Mouse (Mus musculus) CH12.LX (cell line): Measurements from ENCODE around the gene Nudt22. TPM values are rescaled to one million over a fixed set of nuclear protein-coding genes. Genes with fewer than 3 reads are reported as not detected.

ENCODE experiments used
- DNase-seq: peaks from one replicate; pipeline ENCODE4 v3.0.0-alpha.2; 2013; ENCODE audit errors: extremely low read depth
- H3K27ac ChIP-seq: 2 replicates; pipeline ENCODE4 v1.5.1; 2012; ENCODE audit warnings: low read depth, mild to moderate bottlenecking, control low read depth, moderate library complexity; ENCODE audit not compliant: insufficient read depth
- H3K27me3 ChIP-seq: replicated peaks from 2 replicates; pipeline ENCODE3; 2012; ENCODE audit warnings: inconsistent platforms
- H3K36me3 ChIP-seq, 2 experiments: replicated peaks in 1 of 2; 2 replicates each; pipeline versions ENCODE3 to v1.6.1; 2012; ENCODE audit warnings: inconsistent platforms in 1 of 2, low read length in 1 of 2, mild to moderate bottlenecking in 1 of 2, mixed read lengths in 1 of 2, moderate library complexity in 1 of 2; ENCODE audit not compliant: control insufficient read depth in 1 of 2, insufficient read depth in 1 of 2
- H3K4me1 ChIP-seq, 2 experiments: 2 replicates each; pipeline ENCODE4 v1.6.1; 2012; ENCODE audit warnings: inconsistent platforms in 1 of 2, moderate library complexity in 1 of 2; ENCODE audit not compliant: insufficient read depth in 2 of 2, control insufficient read depth in 1 of 2
- H3K4me2 ChIP-seq: 2 replicates; pipeline ENCODE4 v1.6.1; 2012; ENCODE audit warnings: low read depth, mild to moderate bottlenecking, control low read depth; ENCODE audit not compliant: poor library complexity, insufficient read depth, severe bottlenecking
- H3K4me3 ChIP-seq, 3 experiments: fragments of 150-350 bp in 1 of 3; sonication (generic) in 1 of 3; replicated peaks in 1 of 3; 2 replicates each; pipeline versions ENCODE3 to v1.5.1; 2011 to 2012; ENCODE audit warnings: low read depth in 2 of 3, low read length in 2 of 3, mild to moderate bottlenecking in 2 of 3, moderate library complexity in 2 of 3, control low read depth in 1 of 3, improper control_type of control experiment in 1 of 3, inconsistent platforms in 1 of 3, mixed read lengths in 1 of 3; ENCODE audit not compliant: poor library complexity in 1 of 3
- H3K79me2 ChIP-seq: replicated peaks from 2 replicates; pipeline ENCODE4 v1.6.1; 2012; ENCODE audit warnings: mild to moderate bottlenecking, moderate library complexity; ENCODE audit not compliant: control insufficient read depth, poor library complexity, insufficient read depth, severe bottlenecking; ENCODE audit errors: extremely low read depth
- H3K9ac ChIP-seq: 2 replicates; pipeline ENCODE4 v1.6.1; 2012; ENCODE audit warnings: low read depth, mild to moderate bottlenecking, control low read depth, moderate library complexity; ENCODE audit not compliant: insufficient read depth
- H3K9me3 ChIP-seq: replicated peaks from 2 replicates; pipeline ENCODE3; 2012; ENCODE audit warnings: low read length, inconsistent platforms, mixed read lengths
- BHLHE40 ChIP-seq: IDR thresholded peaks from 2 replicates; pipeline ENCODE4 v1.6.1; 2011; ENCODE audit warnings: mild to moderate bottlenecking, low read depth, low read length, improper control_type of control experiment
- CHD1 ChIP-seq: IDR thresholded peaks from 2 replicates; pipeline ENCODE4 v1.6.1; 2012; ENCODE audit warnings: low read depth, low read length, improper control_type of control experiment, inconsistent platforms
- CHD2 ChIP-seq: IDR thresholded peaks from 2 replicates; pipeline ENCODE4 v1.6.1; 2011; ENCODE audit warnings: low read length, improper control_type of control experiment
- CTCF ChIP-seq, 2 experiments: IDR thresholded peaks in 1 of 2; conservative IDR thresholded peaks in 1 of 2; 2 replicates each; pipeline ENCODE4 v1.5.1; 2011 to 2012; ENCODE audit warnings: low read depth in 2 of 2, low read length in 2 of 2, improper control_type of control experiment in 1 of 2, inconsistent platforms in 1 of 2, mild to moderate bottlenecking in 1 of 2, moderate library complexity in 1 of 2
- E2F4 ChIP-seq: IDR thresholded peaks from 2 replicates; pipeline ENCODE4 v1.6.1; 2011; ENCODE audit warnings: low read depth, low read length, improper control_type of control experiment; ENCODE audit not compliant: insufficient replicate concordance
- ELF1 ChIP-seq: IDR thresholded peaks from 2 replicates; pipeline ENCODE4 v1.6.1; 2014; ENCODE audit warnings: low read depth, mild to moderate bottlenecking, inconsistent platforms, low read length, improper control_type of control experiment
- EP300 ChIP-seq: IDR thresholded peaks from 2 replicates; pipeline ENCODE4 v1.6.1; 2011; ENCODE audit warnings: low read length, improper control_type of control experiment
- ETS1 ChIP-seq: conservative IDR thresholded peaks from 2 replicates; pipeline ENCODE4 v1.6.1; 2012; ENCODE audit warnings: low read depth, mild to moderate bottlenecking, inconsistent platforms, low read length, improper control_type of control experiment, moderate library complexity
- GABPA ChIP-seq: IDR thresholded peaks from 2 replicates; pipeline ENCODE4 v1.6.1; 2012; ENCODE audit warnings: low read depth, low read length, improper control_type of control experiment, inconsistent platforms; ENCODE audit not compliant: insufficient replicate concordance
- HCFC1 ChIP-seq: IDR thresholded peaks from 2 replicates; pipeline ENCODE4 v1.6.1; 2012; ENCODE audit warnings: low read depth, mild to moderate bottlenecking, inconsistent platforms, low read length, improper control_type of control experiment
- IRF4 ChIP-seq: IDR thresholded peaks from 2 replicates; pipeline ENCODE4 v1.6.1; 2014; ENCODE audit warnings: low read depth, mild to moderate bottlenecking, inconsistent platforms, low read length, improper control_type of control experiment
- JUN ChIP-seq: IDR thresholded peaks from 2 replicates; pipeline ENCODE4 v1.6.1; 2011; ENCODE audit warnings: low read depth, mild to moderate bottlenecking, low read length, improper control_type of control experiment, moderate library complexity; ENCODE audit not compliant: insufficient read depth
- JUND ChIP-seq: conservative IDR thresholded peaks from 2 replicates; pipeline ENCODE4 v1.6.1; 2011; ENCODE audit warnings: low read depth, low read length, improper control_type of control experiment
- KAT2A ChIP-seq: IDR thresholded peaks from 2 replicates; pipeline ENCODE4 v1.6.1; 2012; ENCODE audit warnings: low read length, improper control_type of control experiment, inconsistent platforms; ENCODE audit not compliant: insufficient replicate concordance
- MAFK ChIP-seq: IDR thresholded peaks from 2 replicates; pipeline ENCODE4 v1.6.1; 2011; ENCODE audit warnings: low read length, improper control_type of control experiment; ENCODE audit not compliant: insufficient replicate concordance
- MAX ChIP-seq: IDR thresholded peaks from 2 replicates; pipeline ENCODE4 v1.6.1; 2011; ENCODE audit warnings: low read length, improper control_type of control experiment
- MAZ ChIP-seq: IDR thresholded peaks from 2 replicates; pipeline ENCODE4 v1.6.1; 2012; ENCODE audit warnings: low read depth, mild to moderate bottlenecking, inconsistent platforms, low read length, improper control_type of control experiment, moderate library complexity
- MEF2A ChIP-seq: IDR thresholded peaks from 2 replicates; pipeline ENCODE4 v1.6.1; 2014; ENCODE audit warnings: low read depth, mild to moderate bottlenecking, inconsistent platforms, low read length, improper control_type of control experiment, borderline replicate concordance
- MXI1 ChIP-seq: IDR thresholded peaks from 2 replicates; pipeline ENCODE4 v1.6.1; 2011; ENCODE audit warnings: mild to moderate bottlenecking, low read depth, low read length, improper control_type of control experiment
- MYC ChIP-seq: IDR thresholded peaks from 2 replicates; pipeline ENCODE4 v1.6.1; 2011; ENCODE audit warnings: low read depth, mild to moderate bottlenecking, improper control_type of control experiment, low read length
- NELFE ChIP-seq: IDR thresholded peaks from 2 replicates; pipeline ENCODE4 v1.6.1; 2011; ENCODE audit warnings: low read depth, low read length, improper control_type of control experiment
- NRF1 ChIP-seq: IDR thresholded peaks from 2 replicates; pipeline ENCODE4 v1.6.1; 2014; ENCODE audit warnings: low read depth, mild to moderate bottlenecking, inconsistent platforms, low read length, improper control_type of control experiment, moderate library complexity
- PAX5 ChIP-seq: IDR thresholded peaks from 2 replicates; pipeline ENCODE4 v1.6.1; 2012; ENCODE audit warnings: low read length, inconsistent platforms, mixed read lengths
- POLR2A ChIP-seq: IDR thresholded peaks from 2 replicates; pipeline ENCODE4 v1.6.1; 2011; ENCODE audit warnings: low read depth, mild to moderate bottlenecking, improper control_type of control experiment, low read length
- POLR2AphosphoS2 ChIP-seq: IDR thresholded peaks from 2 replicates; pipeline ENCODE4 v1.6.1; 2011; ENCODE audit warnings: low read depth, low read length, improper control_type of control experiment
- RAD21 ChIP-seq: IDR thresholded peaks from 2 replicates; pipeline ENCODE4 v1.6.1; 2011; ENCODE audit warnings: low read depth, mild to moderate bottlenecking, low read length, improper control_type of control experiment, moderate library complexity
- RCOR1 ChIP-seq: conservative IDR thresholded peaks from 2 replicates; pipeline ENCODE4 v1.6.1; 2012; ENCODE audit warnings: low read depth, mild to moderate bottlenecking, inconsistent platforms, low read length, improper control_type of control experiment
- SIN3A ChIP-seq: IDR thresholded peaks from 2 replicates; pipeline ENCODE4 v1.6.1; 2012; ENCODE audit warnings: low read length, improper control_type of control experiment, inconsistent platforms
- SMC3 ChIP-seq: IDR thresholded peaks from 2 replicates; pipeline ENCODE4 v1.6.1; 2011; ENCODE audit warnings: low read depth, low read length, improper control_type of control experiment
- TBP ChIP-seq: conservative IDR thresholded peaks from 2 replicates; pipeline ENCODE4 v1.6.1; 2011; ENCODE audit warnings: low read depth, low read length, improper control_type of control experiment
- TCF12 ChIP-seq: IDR thresholded peaks from 2 replicates; pipeline ENCODE4 v1.6.1; 2014; ENCODE audit warnings: low read depth, mild to moderate bottlenecking, inconsistent platforms, low read length, improper control_type of control experiment
- UBTF ChIP-seq: IDR thresholded peaks from 2 replicates; pipeline ENCODE4 v1.6.1; 2012; ENCODE audit warnings: low read depth, mild to moderate bottlenecking, inconsistent platforms, low read length, improper control_type of control experiment, moderate library complexity
- USF1 ChIP-seq: IDR thresholded peaks from 2 replicates; pipeline ENCODE4 v1.6.1; 2014; ENCODE audit warnings: low read depth, mild to moderate bottlenecking, inconsistent platforms, low read length, improper control_type of control experiment
- USF2 ChIP-seq: conservative IDR thresholded peaks from 2 replicates; pipeline ENCODE4 v1.6.1; 2011; ENCODE audit warnings: low read depth, low read length, improper control_type of control experiment
- ZC3H11A ChIP-seq: IDR thresholded peaks from 2 replicates; pipeline ENCODE4 v1.6.1; 2012; ENCODE audit warnings: low read depth, mild to moderate bottlenecking, inconsistent platforms, low read length, improper control_type of control experiment
- ZKSCAN1 ChIP-seq: IDR thresholded peaks from 2 replicates; pipeline ENCODE4 v1.6.1; 2012; ENCODE audit warnings: low read depth, inconsistent platforms, low read length, improper control_type of control experiment, borderline replicate concordance
- ZMIZ1 ChIP-seq: IDR thresholded peaks from 2 replicates; pipeline ENCODE4 v1.6.1; 2012; ENCODE audit warnings: low read depth, mild to moderate bottlenecking, inconsistent platforms, low read length, improper control_type of control experiment
- ZNF384 ChIP-seq: IDR thresholded peaks from 2 replicates; pipeline ENCODE4 v1.6.1; 2012; ENCODE audit warnings: low read depth, low read length, improper control_type of control experiment, inconsistent platforms
- dilution Hi-C: fragments of 300-500 bp; cut with MboI; formaldehyde crosslinking; loops from 2 replicates; pipeline ENCODE4 v1.14.3; 2020; ENCODE audit warnings: low sequenced_read_pairs; ENCODE audit not compliant: extremely low pct_unique_long_range_greater_than_20kb, extremely low pct_ligation_motif_present
- in situ Hi-C: fragments of 300-500 bp; cut with MboI; formaldehyde crosslinking; loops from 3 replicates; pipeline ENCODE4 v1.14.3; 2019; ENCODE audit warnings: low sequenced_read_pairs, low pct_ligation_motif_present, low pct_unique_long_range_greater_than_20kb, mixed read lengths
- polyA plus RNA-seq: library from polyadenylated mRNA; unstranded; fragments of >175 nt; gene quantifications from 2 replicates; pipeline ENCODE4 v1.2.1, GENCODE M21; 2012; ENCODE audit warnings: low read depth; ENCODE audit not compliant: insufficient read length
- total RNA-seq, 2 experiments: library from RNA; depleted of rRNA; stranded (reverse); fragments of 300-350 nt in 1 of 2; fragments of >200 nt in 1 of 2; gene quantifications; 2 replicates each; pipeline ENCODE4 v1.2.3; 2012 to 2014

Nudt22 gene
- total and polyA plus RNA-seq, 3 experiments: 11.1 to 24.6 (median 11.2) TPM

- H3K9ac ChIP-seq: peak within 1 kb of the TSS; percentile 66
- dilution Hi-C loops: no loop called here
- H3K79me2 ChIP-seq: no peaks in the 10 kb centered on the region
- no peaks in the 10 kb centered on the region for H3K27me3 ChIP-seq
- peaks cover 3 to 10% of the 10 kb centered on the region in 2 experiments for H3K36me3 ChIP-seq
- in situ Hi-C loops: no loop called here
- peak; percentile 99 for DNase-seq
- peak within 1 kb of the TSS; percentile 81 for H3K4me2 ChIP-seq
- no peaks in the 10 kb centered on the region for H3K9me3 ChIP-seq
- peaks cover 4 to 44% of the 10 kb centered on the region in 2 experiments for H3K4me1 ChIP-seq
- TF ChIP-seq ELF1 (peak; percentile 94), NELFE (peak; percentile 77), EP300 (no peak), UBTF (no peak), POLR2A (peak; percentile 74), HCFC1 (peak; percentile 71), ETS1 (no peak), PAX5 (no peak), MYC (no peak; the same call in 1 of the 2 replicates), CHD2 (peak; percentile 78), ZMIZ1 (0 out of 2 replicates have a peak, but pooled peaks have one; percentile 49), MAX (peak; percentile 68; the same call in 1 of the 2 replicates), POLR2AphosphoS2 (peak; percentile 75), USF1 (no peak), E2F4 (peak; percentile 76; the same call in 1 of the 2 replicates), GABPA (no peak), IRF4 (0 out of 2 replicates have a peak, but pooled peaks have one; percentile 23), KAT2A (no peak), CHD1 (no peak), ZC3H11A (no peak), NRF1 (peak; percentile 50), MAZ (peak; percentile 94), ZKSCAN1 (no peak), MXI1 (peak; percentile 67), USF2 (no peak), SIN3A (peak; percentile 91), JUN (no peak), BHLHE40 (0 out of 2 replicates have a peak, but pooled peaks have one; percentile 6), RCOR1 (0 out of 2 replicates have a peak, but pooled peaks have one; percentile 57), ZNF384 (no peak), SMC3 (no peak), JUND (no peak), MAFK (no peak), TCF12 (peak; percentile 53), MEF2A (peak; percentile 68; the same call in 1 of the 2 replicates), CTCF (conservative IDR thresholded peaks at IDR 0.05 in 1 of 2, IDR thresholded peaks at IDR 0.05 in 1 of 2; ENCODE audit: low read depth in 2 of 2, low read length in 2 of 2) (no peak), TBP (peak; percentile 64; the same call in 1 of the 2 replicates), RAD21 (no peak)
- peak within 1 kb of the TSS; percentile 9; the same call in 1 of the 2 replicates for H3K27ac ChIP-seq
- peak within 1 kb of the TSS; percentile 69 to 90 (median 84) for H3K4me3 ChIP-seq
Observed at GRCm38 (mm10) chr19:6992011-6992858, 3.7 kb downstream of the Nudt22 start, which contains the start of gene Dnajc4. Dnajc4 (minus strand) TSS chr19:6992572.
